Mouse (Mus musculus) yolk sac, embryonic 10.5 days (tissue): Measurements from ENCODE around the gene Cox17.
A peak's percentile ranks its signal among the peaks of the same experiment; 100 is the strongest.
"Not testable (repeated sequence)": the region's sequence is repeated elsewhere in the genome, so short reads cannot be mapped to it uniquely, and the experiment has no call there.

Experiments used
- DNase-seq: peaks from one replicate; pipeline ENCODE4 v3.0.0-alpha.2; 2017; ENCODE audit warnings: low spot score

Gene Cox17

GRCm38 (mm10) chr16:38346529-38347325 is at the start of gene Cox17, which contains the start of gene Gm21987:
Gene Cox17, plus strand, starts transcription at chr16:38346991.
Gene Gm21987, plus strand, starts transcription at chr16:38347040.
- peak; percentile 92 for DNase-seq

GRCm38 (mm10) chr16:38298410-38298809 is 48.4 kb upstream of the Cox17 start:
- no peak for DNase-seq

GRCm38 (mm10) chr16:38302367-38302766 is 44.4 kb upstream of the Cox17 start:
- no peak for DNase-seq

GRCm38 (mm10) chr16:38304460-38305194 is 42.2 kb upstream of the Cox17 start:
- DNase-seq, result peak; percentile 26

- peak; percentile 18 for DNase-seq
Measured at GRCm38 (mm10) chr16:38306571-38307220, 40.1 kb upstream of the Cox17 start.

GRCm38 (mm10) chr16:38307221-38307605 is 39.6 kb upstream of the Cox17 start:
- DNase-seq, result no peak

GRCm38 (mm10) chr16:38307651-38308050 is 39.1 kb upstream of the Cox17 start:
- DNase-seq, result no peak

GRCm38 (mm10) chr16:38308195-38308594 is 38.6 kb upstream of the Cox17 start:
- no peak for DNase-seq

- DNase-seq, result no peak
Measured at GRCm38 (mm10) chr16:38318492-38318891, 28.3 kb upstream of the Cox17 start.

- no peak for DNase-seq
Measured at GRCm38 (mm10) chr16:38319087-38319486, 27.7 kb upstream of the Cox17 start.

GRCm38 (mm10) chr16:38321452-38321935 is 25.3 kb upstream of the Cox17 start:
- no peak for DNase-seq

GRCm38 (mm10) chr16:38324311-38324710 is 22.5 kb upstream of the Cox17 start:
- DNase-seq, result no peak

- no peak for DNase-seq
Measured at GRCm38 (mm10) chr16:38326778-38327397, 19.9 kb upstream of the Cox17 start.

- DNase-seq, result no peak
Measured at GRCm38 (mm10) chr16:38329340-38329739, 17.5 kb upstream of the Cox17 start.

- DNase-seq, result peak; percentile 77
Measured at GRCm38 (mm10) chr16:38334431-38334830, 12.4 kb upstream of the Cox17 start.

GRCm38 (mm10) chr16:38338077-38338476 is 8.7 kb upstream of the Cox17 start:
- not testable (repeated sequence) for DNase-seq

GRCm38 (mm10) chr16:38341396-38342324 is 5.1 kb upstream of the Cox17 start, which contains the start of gene Maats1:
Gene Maats1, minus strand, starts transcription at chr16:38342143.
- DNase-seq, result peak; percentile 92

GRCm38 (mm10) chr16:38344941-38345725 is 1.7 kb upstream of the Cox17 start:
- peak; percentile 57 for DNase-seq

- no peak for DNase-seq
Measured at GRCm38 (mm10) chr16:38347588-38347987, 797 bp downstream of the Cox17 start.

GRCm38 (mm10) chr16:38348217-38348761 is 1.5 kb downstream of the Cox17 start:
- no peak for DNase-seq
